Mouse (Mus musculus) erythroblast, embryonic 14.5 days (primary cell): Measurements from ENCODE around the gene Ogt.

Experiments used
- GATA1 ChIP-seq: IDR thresholded peaks from 2 replicates; pipeline ENCODE4 v1.6.1; 2012; ENCODE audit warnings: low read length, inconsistent platforms, mixed read lengths
- TAL1 ChIP-seq: IDR thresholded peaks from 3 replicates; pipeline ENCODE4 v1.6.1; 2012; ENCODE audit warnings: low read length, inconsistent platforms, mixed read lengths

DNA sequence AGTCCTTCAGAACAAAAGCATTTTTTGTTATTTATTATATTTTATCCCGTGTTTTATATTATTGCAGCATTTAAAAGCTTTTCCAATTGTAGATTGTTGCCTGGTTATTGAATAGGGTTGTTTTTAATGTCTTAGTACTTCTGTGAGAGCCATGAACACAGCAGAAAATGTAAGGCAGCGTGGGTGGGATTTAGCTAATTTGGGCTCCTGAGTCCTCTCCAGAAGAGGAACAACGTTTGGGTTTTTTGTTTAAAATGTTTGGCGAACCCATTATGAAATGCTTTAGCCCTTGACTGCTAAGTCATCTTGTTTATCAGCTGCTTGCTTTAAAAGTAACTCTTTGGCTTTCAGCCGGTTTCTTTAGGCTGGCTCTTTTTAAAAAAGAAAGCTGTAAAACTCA, 2.2 kb downstream of the Ogt start:
- no peak for TF ChIP-seq GATA1
- TF ChIP-seq TAL1, result no peak
